Mouse (Mus musculus) adrenal gland, adult 18-20 months (tissue): Measurements from ENCODE around the gene Nxt2. TPM values are rescaled to one million over a fixed set of nuclear protein-coding genes. Genes with fewer than 3 reads are reported as not detected.

ENCODE experiments used
- total RNA-seq, 2 experiments: library from RNA; stranded (reverse); gene quantifications; 1 replicate in 1 of 2; 2 replicates in 1 of 2; pipeline ENCODE4 v1.2.3; 2021

Gene Nxt2
- total RNA-seq, 2 experiments from 2014 or later = 12.7 to 15.5 TPM

Other genes starting within 250 kb of the Nxt2 start
- gene Gucy2f, start 29.8 kb upstream of the Nxt2 start, total RNA-seq = not detected
- gene Kcne1l, start 79.5 kb downstream of the Nxt2 start, total RNA-seq = under 1 TPM; 0.20 to 0.96 TPM
- 100 to 1,000 TPM; 286 to 460 TPM for gene Acsl4, start 163.8 kb downstream of the Nxt2 start, total RNA-seq